Mouse (Mus musculus) WW6 (cell line): ENCODE data around the gene Cst6.
A peak's percentile ranks its signal among the peaks of the same experiment; 100 is the strongest.
"Not testable (repeated sequence)": the region's sequence is repeated elsewhere in the genome, so short reads cannot be mapped to it uniquely, and the experiment has no call there.

Source experiments
- DNase-seq: peaks from one replicate; pipeline ENCODE4 v3.0.0-alpha.2; 2013; ENCODE audit warnings: low read depth, low spot score

The Cst6 gene

GRCm38 (mm10) chr19:5349502-5349873, at the start of gene Cst6:
Gene Cst6, minus strand, starts transcription at chr19:5349574.
- not testable (repeated sequence) for DNase-seq

GRCm38 (mm10) chr19:5395371-5395770, 46.0 kb upstream of the Cst6 start:
- no peak for DNase-seq

- no peak for DNase-seq
These were observed 44.8 kb upstream of the Cst6 start for GRCm38 (mm10) chr19:5394168-5394567.

GRCm38 (mm10) chr19:5392892-5393291, 43.5 kb upstream of the Cst6 start:
- DNase-seq, result no peak

- DNase-seq, result no peak
These were observed 41.0 kb upstream of the Cst6 start for GRCm38 (mm10) chr19:5390416-5390815.

- no peak for DNase-seq
These were observed 40.3 kb upstream of the Cst6 start for GRCm38 (mm10) chr19:5389647-5390046.

- peak; percentile 86 for DNase-seq
These were observed 39.3 kb upstream of the Cst6 start, which contains the start of gene Sart1 for GRCm38 (mm10) chr19:5388588-5389242. Gene Sart1, minus strand, starts transcription at chr19:5388703.

- DNase-seq, result no peak
These were observed 38.7 kb upstream of the Cst6 start for GRCm38 (mm10) chr19:5388011-5388441.

- no peak for DNase-seq
These were observed 35.3 kb upstream of the Cst6 start for GRCm38 (mm10) chr19:5384715-5385114.

- no peak for DNase-seq
These were observed 34.0 kb upstream of the Cst6 start for GRCm38 (mm10) chr19:5383326-5383725.

- no peak for DNase-seq
These were observed 28.1 kb upstream of the Cst6 start for GRCm38 (mm10) chr19:5377446-5377845.

- no peak for DNase-seq
These were observed 25.4 kb upstream of the Cst6 start for GRCm38 (mm10) chr19:5374748-5375147.

GRCm38 (mm10) chr19:5374177-5374576, 24.8 kb upstream of the Cst6 start:
- no peak for DNase-seq

GRCm38 (mm10) chr19:5372724-5373123, 23.4 kb upstream of the Cst6 start:
- no peak for DNase-seq

- DNase-seq, result no peak
These were observed 21.6 kb upstream of the Cst6 start for GRCm38 (mm10) chr19:5370932-5371331.

GRCm38 (mm10) chr19:5367455-5367854, 18.1 kb upstream of the Cst6 start:
- no peak for DNase-seq

GRCm38 (mm10) chr19:5367053-5367359, 17.6 kb upstream of the Cst6 start, which contains the start of gene Banf1:
Gene Banf1, minus strand, starts transcription at chr19:5367168.
- no peak for DNase-seq

- DNase-seq, result peak; percentile 94
These were observed 17.0 kb upstream of the Cst6 start, which contains the start of gene Eif1ad for GRCm38 (mm10) chr19:5366175-5367052. Gene Eif1ad, plus strand, starts transcription at chr19:5366741.

GRCm38 (mm10) chr19:5365751-5366150, 16.4 kb upstream of the Cst6 start:
- no peak for DNase-seq

- DNase-seq, result no peak
These were observed 14.8 kb upstream of the Cst6 start for GRCm38 (mm10) chr19:5364124-5364523.

GRCm38 (mm10) chr19:5362186-5362585, 12.8 kb upstream of the Cst6 start:
- DNase-seq, result no peak

GRCm38 (mm10) chr19:5356080-5356479, 6.7 kb upstream of the Cst6 start:
- no peak for DNase-seq

GRCm38 (mm10) chr19:5353609-5354008, 4.2 kb upstream of the Cst6 start:
- no peak for DNase-seq
